Mouse (Mus musculus) right cerebral cortex, adult 18-20 months (tissue): ENCODE data around the gene Tkt.
A peak's percentile ranks its signal among the peaks of the same experiment; 100 is the strongest.

Experiments
- DNase-seq: peaks from one replicate; pipeline ENCODE4 v3.0.0; 2022; ENCODE audit warnings: mixed read lengths

Tkt gene

GRCm38 (mm10) chr14:30586780-30587461 lies 38.8 kb downstream of the Tkt start:
- DNase-seq, result no peak

GRCm38 (mm10) chr14:30590041-30590645 lies 42.0 kb downstream of the Tkt start:
- DNase-seq, result no peak

- DNase-seq, result no peak
Observed at GRCm38 (mm10) chr14:30590918-30591317, 42.8 kb downstream of the Tkt start.

GRCm38 (mm10) chr14:30591417-30591816 lies 43.3 kb downstream of the Tkt start:
- peak; percentile 41 for DNase-seq

GRCm38 (mm10) chr14:30593279-30594091 lies 45.3 kb downstream of the Tkt start:
- peak; percentile 41 for DNase-seq

GRCm38 (mm10) chr14:30594092-30594695 lies 46.0 kb downstream of the Tkt start:
- peak; percentile 17 for DNase-seq

GRCm38 (mm10) chr14:30595576-30596313 lies 47.6 kb downstream of the Tkt start:
- DNase-seq, result no peak

GRCm38 (mm10) chr14:30596407-30596806 lies 48.2 kb downstream of the Tkt start:
- DNase-seq, result no peak

GRCm38 (mm10) chr14:30597142-30597541 lies 49.0 kb downstream of the Tkt start:
- no peak for DNase-seq

- DNase-seq, result no peak
Observed at GRCm38 (mm10) chr14:30606817-30607216, 58.7 kb downstream of the Tkt start.

GRCm38 (mm10) chr14:30607696-30608095 lies 59.5 kb downstream of the Tkt start:
- no peak for DNase-seq

GRCm38 (mm10) chr14:30608176-30608575 lies 60.0 kb downstream of the Tkt start:
- DNase-seq, result no peak

- DNase-seq, result no peak
Observed at GRCm38 (mm10) chr14:30609499-30609898, 61.3 kb downstream of the Tkt start.

GRCm38 (mm10) chr14:30610304-30610703 lies 62.1 kb downstream of the Tkt start:
- DNase-seq, result no peak

GRCm38 (mm10) chr14:30610940-30611339 lies 62.8 kb downstream of the Tkt start:
- no peak for DNase-seq

- peak; percentile 57 for DNase-seq
Observed at GRCm38 (mm10) chr14:30612523-30612922, 64.4 kb downstream of the Tkt start.

GRCm38 (mm10) chr14:30612962-30613715 lies 65.0 kb downstream of the Tkt start:
- no peak for DNase-seq

GRCm38 (mm10) chr14:30616751-30617150 lies 68.6 kb downstream of the Tkt start:
- no peak for DNase-seq

- DNase-seq, result no peak
Observed at GRCm38 (mm10) chr14:30618746-30619275, 70.7 kb downstream of the Tkt start.

- DNase-seq, result no peak
Observed at GRCm38 (mm10) chr14:30619982-30620578, 71.9 kb downstream of the Tkt start.

- no peak for DNase-seq
Observed at GRCm38 (mm10) chr14:30622130-30622529, 74.0 kb downstream of the Tkt start.
